Mouse (Mus musculus): ENCODE data around the gene Cep57l1.

Gene Cep57l1

DNA sequence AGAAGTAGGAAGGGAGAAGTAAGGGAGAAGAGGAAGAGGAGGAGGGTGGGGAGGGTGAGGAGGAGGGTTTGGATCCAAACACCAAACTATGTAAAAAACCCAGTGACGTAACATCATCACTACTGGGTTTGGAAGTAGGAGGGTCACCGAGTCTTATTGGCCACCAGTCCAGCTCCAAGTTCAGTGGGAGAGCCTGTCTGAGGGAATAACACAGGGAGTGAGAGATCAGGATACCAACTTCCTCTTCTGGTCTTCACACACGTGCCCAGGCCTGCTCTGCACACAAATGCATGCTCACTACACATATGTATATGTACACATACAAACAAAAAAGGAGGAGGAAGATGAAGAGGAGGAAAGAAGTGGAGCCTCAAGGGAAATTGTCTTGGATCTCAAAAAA, 135.3 kb downstream of the Cep57l1 start:
- no peak for DNase-seq

DNA sequence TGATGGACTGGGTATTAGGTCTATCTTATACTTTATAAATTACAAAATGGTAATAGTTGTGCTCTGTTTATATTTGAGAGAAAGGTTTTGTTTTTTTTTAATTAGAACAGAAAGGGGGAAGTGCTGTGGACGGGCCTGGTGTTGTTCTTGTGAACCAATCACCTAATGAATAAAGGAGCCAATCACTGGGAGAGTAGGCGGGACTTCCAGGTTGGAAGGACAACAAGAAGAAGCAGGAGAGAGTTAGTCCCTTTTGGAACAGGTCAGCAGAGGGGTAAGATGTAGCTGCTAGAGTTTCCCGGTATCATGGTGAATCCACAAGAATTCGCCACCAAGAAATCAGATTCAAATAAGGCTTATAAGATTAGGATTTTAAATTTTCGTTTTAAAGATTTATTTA, 139.5 kb downstream of the Cep57l1 start:
- DNase-seq: no peak

Data from thymus, postnatal 14 days (tissue).